Mouse (Mus musculus) layer of hippocampus, postnatal 10 days (tissue): ENCODE measurements at regions not wholly inside any gene's neighbourhood (a gene's known extent, or its start where the extent isn't known, plus 50 kb on each side); places are given as distances from the start of the nearest gene placed in this dataset.
A peak's percentile ranks its signal among the peaks of the same experiment; 100 is the strongest.
"Not testable (repeated sequence)": the region's sequence is repeated elsewhere in the genome, so short reads cannot be mapped to it uniquely, and the experiment has no call there.

Experiments used
- DNase-seq, 2 experiments: peaks; one replicate each; pipeline ENCODE4 v3.0.0; 2021; ENCODE audit warnings: low spot score in 2 of 2

DNA sequence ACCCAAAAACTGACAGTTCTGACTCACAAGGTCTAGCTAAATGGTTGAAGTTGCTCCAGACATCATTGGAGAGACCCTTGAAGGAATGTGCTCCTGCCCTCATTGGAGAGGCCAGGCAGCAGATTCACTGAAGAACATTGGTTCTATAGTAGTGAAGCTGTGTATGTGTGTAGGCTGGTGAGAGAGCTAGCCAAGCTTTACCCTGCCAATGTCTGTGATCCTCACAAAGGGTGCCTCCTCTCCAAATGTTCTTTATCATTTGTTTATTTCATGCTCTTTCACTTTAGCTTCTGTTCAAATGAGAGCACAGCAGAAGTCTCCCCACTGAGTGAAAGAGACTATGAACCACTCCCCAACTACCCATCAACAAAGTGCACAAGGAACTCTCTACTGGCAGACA, 195.6 kb upstream of the Ctso start:
- peak in 1 of 2 experiments; percentile 14 for DNase-seq

DNA sequence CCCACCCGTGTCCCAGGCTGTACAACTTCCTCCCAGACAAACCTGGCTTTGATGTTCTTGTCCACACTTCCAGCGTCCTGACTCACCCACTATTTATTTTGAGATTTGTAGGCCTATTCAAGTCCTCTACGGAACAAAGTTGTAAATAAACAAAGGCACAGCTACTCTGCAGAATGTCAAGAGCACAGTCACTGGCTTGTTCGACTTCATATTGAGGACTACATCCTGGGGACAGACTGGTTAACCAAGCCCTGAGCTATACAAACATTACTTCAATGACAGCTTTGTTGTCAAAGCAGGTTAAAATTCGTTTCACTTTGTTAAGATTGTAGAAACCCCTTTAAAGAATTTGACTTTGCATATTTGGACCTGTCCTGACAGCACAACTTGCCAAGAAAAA, 190.3 kb upstream of the Ctso start:
- DNase-seq = no peak

DNA sequence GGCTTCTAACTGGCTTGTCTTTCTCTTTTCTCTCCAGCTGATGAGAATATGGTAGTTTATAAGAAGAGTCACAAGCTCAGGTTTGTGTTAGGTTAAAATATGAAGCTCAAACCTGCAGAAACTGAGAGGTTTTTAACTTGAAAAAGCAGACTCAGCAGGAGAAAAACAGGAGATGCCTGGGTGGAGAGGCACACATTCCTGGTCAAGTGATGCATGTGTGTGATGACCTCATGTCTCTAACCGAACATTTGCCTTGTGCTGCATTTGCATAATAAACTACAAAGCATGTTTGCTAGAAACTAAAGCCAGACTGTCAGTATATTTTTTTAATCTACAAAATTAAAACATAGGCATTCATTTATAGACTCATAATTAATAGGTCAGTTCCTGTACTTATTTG, 182.2 kb upstream of the Ctso start:
- DNase-seq = no peak

DNA sequence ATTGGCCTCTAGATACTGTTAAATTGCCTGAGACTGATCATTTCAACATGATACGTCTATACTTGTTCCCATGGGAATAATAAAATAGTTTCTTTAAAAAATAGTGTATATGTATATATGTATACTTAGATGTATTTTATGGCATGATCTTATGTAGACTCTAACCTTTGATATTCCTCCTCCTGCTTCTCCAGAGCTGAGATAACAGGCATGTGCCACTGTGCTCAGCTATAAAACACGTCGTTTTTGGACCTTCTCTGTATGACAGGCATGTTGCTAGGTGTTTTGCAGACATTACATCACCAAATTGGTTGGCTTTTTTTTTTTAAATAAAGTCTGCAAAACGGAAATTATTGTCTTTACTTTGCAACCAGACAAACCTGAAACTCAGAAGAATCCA, 179.4 kb upstream of the Ctso start:
- no peak for DNase-seq

DNA sequence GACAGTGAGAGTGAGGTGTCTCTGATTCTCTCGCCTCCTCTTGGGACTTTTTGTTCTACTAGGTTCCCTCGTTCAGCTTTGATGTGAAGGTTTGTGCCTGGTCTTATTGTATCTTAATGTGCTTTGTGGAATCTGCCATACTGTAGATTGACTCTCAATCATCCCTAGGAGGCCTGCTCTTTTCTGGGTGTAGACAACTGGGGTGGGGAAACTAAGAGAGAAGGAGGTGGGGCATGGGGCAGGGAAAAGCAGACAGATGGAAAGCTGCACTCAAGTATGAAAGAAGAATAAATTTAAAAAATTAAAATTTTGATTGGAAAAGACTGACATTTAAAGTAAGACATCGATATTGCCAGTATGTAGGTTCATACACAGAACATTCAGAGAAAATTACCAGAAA, 172.0 kb upstream of the Ctso start:
- no peak for DNase-seq

DNA sequence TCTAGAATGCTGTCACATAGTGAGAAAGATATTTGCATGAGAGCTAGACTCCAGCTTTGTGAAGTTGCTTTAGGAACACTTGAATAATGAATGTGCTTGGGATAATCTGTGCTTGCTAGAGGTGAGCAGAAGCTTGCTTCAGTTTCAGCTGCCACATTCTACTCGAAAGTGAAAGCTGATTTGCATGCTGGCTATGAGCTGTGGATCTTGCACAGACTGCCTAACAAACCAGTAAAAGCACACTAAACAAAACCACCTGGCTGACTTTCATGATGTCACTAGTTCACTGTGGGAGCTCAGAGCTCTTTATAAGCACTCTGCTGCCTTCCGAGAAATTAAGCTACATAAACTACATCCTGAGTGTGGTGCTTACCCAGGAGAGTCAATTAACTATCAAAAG, 171.5 kb upstream of the Ctso start:
- DNase-seq = no peak

DNA sequence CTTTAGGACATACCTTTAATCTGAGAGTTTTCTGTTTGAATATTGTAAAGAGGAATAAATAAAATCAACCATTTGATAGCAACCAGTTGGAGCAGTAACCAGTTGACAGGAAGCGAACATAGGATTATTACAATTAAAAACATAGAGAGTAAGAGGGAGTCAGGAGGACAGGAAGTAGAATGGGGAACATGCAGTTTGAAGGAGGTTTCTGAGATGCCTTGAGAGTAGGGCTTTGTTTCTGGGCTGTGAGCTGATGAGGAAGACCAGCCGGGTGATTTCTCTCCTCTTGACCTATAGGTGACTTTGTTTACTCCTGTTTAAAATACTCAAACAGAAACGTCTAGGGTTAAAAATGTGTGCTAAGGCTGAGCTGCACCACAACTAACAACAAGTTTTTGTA, 160.6 kb upstream of the Ctso start:
- DNase-seq = no peak

DNA sequence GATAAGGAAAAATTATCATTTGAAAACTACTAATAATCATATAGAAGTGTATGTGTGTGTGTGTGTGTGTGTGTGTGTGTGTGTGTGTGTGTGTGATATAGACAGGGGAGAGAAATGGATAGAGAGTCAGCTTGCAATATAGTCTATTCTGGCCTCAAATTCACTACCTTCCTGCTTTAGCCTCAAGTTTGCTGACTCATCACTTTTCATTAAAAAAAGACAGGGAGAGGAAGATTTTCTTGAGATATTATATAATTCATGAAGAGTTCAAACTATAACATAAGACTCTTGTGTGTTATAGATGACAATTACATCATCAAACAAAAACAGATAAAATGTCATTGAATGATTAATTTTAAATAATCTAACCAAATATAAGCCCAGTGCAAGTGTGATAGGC, 159.4 kb upstream of the Ctso start:
- DNase-seq = no peak

DNA sequence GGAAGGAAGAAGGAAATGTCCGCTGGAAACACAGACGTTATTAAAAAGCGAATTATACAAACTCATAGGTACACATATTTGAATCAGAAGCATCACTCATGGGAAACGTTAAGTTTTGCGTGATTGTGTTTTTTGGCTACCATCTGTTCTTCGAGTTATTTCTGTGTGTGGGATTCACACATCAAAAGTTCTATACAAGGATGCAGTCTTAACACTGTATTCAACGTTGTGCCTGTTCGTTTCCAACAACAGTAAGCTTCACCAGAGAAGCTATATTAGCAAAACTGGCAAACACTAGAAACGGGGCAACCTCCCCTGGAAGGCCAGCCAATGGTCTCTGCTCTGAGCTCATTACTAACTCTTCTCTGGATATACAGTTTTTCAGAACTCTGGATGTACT, 150.3 kb upstream of the Ctso start:
- no peak for DNase-seq

DNA sequence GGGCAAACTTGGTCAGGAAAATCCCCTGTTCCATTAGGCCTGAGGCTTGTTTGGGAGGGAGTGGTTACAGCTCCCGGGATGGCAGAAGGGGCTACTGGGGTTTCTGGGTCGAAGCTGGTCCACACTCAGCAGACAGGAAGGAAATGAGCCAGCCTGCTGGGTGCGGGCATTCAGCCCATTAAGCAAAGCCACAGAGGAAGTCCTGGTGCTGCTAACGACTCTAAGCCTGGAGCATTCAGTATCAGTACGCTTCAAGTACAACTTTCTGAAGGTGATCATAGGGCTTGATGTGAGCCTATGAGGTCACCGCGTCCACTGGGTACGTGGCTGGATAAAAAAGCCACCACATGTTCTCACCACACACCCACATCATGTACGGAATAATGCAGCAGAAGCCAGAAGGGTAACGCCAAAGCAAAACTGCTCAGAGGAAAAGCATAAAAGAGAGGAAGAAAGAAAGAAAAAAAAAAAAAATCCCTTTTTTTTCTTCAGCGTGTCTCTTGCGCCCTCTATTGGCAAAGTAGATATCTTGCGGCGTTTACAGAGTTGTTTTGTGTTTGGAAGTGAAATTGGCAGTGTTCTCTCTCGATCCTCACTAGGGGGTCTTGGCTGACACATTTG, 149.4 kb upstream of the Ctso start:
- DNase-seq = peak; percentile 28 to 52

DNA sequence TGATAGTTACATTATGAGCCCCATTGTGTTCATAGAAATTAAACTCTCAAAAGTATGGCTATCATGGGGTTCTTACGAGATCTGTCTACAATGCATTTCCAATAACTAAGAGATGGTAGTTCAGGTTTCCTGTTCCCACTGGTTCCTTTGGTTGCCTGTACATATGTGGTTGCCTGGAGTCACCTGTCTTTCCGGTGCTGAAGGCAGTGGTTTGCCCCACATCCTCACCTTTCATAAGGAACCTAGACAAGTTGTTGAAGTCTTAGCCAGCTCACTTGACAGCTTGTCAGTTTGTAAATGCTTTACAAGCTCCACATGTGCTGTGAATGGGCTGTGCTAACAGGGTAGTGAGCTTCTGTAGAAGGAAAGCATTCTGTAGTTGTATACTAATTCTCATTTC, 143.5 kb upstream of the Ctso start:
- no peak for DNase-seq

DNA sequence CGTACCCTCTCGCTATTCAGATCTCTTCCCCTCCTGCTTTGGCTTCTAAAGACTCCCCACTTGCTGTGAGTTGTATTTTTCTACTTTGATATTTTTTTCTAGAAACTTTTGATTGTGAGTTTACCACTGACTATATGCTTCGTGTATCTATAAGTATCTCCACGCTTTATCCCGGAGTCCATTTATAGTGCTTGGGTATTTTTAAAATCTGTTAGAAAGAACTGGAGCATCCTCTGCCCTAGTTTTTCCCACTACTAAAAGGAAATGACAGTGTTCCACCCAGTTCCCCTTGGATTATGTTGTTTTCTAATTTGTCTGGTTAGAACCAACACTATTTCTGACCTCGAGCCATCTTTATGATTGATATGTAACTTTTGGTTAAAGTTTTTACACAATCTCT, 142.7 kb upstream of the Ctso start:
- no peak for DNase-seq

DNA sequence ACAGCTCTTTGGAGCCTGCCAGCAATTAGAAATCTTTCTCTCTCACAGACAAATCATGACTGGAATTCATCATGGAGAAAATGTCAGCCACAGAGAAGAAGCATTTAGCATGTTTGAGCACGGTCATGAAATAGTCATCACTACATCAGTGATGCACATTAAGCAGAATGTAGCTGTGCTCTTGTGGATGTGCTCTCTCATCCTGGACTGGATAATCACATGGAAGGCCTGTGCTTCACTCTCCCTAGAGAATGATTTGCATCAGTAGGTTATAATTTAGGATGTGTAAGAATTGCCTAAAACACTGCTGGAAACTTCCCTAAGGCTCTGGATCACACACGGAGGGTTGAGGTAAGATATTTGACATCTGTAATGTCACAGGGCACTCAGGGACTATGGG, 130.3 kb upstream of the Ctso start:
- no peak for DNase-seq

DNA sequence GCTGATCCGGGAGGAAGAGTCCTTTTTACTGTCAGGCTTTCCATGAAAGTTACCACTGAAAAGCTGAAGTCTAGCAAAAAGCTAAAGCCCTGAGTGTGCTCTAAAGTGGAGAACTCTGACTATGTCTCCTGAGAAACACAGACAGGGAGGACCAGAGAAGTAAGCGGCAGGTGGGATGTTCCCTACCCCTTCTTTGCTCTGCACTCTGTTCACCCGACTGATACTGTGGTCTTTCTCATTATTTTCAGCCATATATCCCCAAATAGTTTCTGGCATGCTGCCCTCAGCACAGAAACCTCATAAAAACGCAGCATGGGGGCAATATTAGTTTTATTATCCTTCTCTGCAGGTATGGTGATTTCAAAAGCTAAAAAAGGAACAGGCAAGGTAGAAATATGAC, 126.7 kb upstream of the Ctso start:
- DNase-seq = no peak

DNA sequence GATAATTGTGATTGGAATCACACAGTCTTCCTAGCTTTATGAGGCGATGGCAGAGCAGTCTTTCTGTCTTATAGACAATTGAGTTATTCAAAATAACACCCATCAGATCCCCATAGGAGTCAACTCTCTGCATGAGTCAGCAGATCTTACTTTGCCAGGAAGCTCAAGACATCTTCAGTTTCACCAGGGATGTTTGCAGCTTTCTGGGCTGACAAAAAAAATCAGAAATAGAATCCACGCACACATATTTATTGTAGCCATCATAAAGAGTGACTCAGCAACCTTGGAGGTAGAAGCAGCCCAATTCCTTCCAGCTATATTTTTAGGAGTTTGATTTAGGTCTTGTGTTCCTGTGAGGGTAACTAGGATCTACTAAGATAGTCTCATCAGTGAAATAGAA, 122.8 kb upstream of the Ctso start:
- DNase-seq = no peak

DNA sequence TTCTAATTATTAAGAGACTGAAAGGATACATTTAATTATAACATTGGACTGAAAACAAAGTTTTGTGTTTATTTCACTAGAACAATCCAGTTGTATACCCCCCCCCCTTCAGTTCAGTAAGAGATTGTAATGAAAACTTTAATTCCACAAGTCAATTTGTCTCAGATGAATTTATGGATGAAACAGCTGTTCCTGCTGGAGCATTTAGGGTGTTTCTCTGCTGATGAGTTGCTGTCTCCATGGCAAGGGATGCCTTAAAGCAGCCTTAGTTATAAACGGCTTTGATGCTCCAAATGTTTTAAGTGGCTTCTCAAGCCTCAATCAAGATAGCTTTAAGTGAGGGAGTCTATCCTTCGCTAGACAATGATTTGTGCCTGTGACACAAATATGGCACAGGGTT, 112.1 kb upstream of the Ctso start:
- DNase-seq = no peak

DNA sequence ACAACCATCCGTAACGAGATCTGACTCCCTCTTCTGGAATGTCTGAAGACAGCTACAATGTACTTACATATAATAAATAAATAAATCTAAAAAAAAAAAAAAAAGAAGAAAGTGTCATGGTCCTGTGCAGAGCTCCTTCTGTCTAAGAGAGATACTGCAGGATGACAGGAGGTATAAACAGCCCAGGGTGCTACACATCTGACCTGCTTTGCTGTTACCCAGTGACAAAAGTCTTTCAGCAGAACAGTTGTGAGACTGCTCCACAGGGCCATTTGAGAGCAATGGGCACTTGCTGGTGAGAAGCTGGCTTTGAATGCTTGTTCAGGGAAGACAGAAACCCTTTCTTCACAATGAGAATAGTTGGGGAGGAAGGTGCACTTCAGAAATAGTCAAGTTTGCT, 102.9 kb upstream of the Ctso start:
- no peak for DNase-seq

DNA sequence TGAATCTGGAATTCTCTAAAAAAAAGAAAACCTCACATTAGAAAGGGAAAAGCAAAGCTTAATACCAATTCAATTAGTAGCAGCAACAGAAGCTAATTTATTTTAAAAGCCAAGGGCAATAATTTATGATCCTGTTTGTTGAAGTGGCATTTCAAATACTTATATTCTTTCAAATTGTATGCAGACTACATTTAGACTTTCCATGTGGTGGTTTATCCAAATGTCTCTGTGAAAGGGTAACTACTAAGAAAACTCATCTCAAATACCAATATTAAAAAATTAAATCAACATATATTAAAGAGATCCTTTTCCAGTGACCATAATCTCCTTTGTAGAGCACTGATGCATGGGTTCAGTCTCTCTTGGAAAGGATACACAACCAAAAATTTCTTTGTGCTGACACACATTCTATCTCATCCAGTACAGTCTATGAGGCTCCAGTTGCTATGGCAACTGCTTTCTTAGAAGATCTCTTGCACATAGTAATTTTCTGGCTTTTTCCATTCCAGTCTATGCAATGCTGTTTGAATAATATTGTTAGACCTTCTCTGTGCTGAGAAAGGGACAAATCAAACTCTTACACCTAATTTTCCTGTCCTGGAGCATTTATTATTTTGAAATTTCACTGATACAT, 102.3 kb upstream of the Ctso start:
- DNase-seq = no peak

DNA sequence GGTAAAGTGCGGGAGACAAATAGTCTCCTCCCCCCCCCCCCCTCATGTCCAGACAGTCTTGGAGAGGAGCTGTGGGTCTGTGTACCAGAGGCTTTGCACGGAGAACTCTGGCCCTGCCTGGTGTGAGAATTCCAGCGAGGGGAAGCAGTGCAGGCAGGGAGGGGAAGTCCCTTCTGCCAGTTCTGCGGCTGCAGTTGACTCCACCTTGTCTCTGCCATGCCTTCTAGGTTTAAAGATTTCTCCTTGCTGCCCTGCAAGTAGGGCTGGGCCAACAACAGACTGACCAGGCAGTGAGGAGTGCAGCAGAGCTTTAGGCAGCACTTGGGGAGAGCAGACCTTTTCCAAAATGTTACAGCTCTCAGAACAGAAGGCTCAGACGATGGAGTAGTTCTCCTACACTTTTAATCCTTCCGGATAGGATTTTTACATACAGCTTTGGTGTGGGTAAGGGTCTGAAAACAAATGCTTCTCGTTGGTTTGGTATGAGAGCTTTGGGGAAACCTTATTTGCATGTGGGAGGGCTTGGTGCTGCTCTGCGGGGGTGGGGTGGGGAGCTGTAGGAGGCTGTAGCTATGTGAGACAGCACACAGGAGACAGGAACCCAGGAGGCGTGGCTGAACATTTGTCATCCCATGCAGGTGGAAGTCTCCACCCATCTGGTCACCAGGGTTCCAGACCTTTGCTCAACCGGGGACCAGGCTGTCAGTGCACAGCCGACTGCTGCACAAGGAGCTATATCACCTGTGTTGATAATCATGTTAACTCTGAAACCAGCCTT, 96.8 kb upstream of the Ctso start:
- DNase-seq = peak; percentile 5 to 12

DNA sequence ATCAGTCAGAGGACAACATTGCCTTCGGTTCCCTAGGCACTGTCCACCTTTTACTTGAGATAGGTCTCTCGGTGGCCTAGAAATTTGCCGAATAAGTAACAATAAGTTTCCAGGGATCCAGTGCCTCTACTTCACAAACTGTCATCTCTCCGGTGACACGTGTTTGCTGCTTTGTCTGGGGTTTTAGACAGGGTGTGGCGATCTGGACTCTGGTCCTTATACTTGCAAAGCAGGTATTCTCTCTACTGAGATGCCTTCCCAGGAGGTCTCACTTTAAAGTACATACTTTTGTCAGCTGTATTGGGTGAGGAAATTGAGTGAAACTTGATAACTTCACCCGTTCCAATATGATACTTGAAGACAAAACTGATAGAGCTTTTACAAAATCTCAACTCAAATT, 95.9 kb upstream of the Ctso start:
- DNase-seq = no peak

DNA sequence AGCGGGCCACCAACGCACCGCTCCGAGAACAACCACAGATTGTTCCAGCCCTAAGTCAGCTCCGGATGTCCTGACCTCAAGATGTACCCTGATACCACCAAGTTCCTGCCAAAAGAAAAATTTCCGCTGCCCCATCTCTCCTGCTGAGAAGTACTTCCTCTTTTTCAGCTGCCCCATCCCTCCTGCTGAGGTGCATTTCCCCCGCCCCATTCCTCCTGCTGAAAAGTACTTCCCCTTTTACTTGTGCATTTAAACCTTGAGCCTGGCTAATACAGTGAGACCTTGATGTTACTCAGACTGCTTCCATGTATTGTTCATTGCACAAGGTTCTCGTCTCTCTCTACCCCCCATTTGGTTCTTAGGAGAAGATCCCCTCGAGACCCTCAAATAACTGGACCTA, 94.3 kb upstream of the Ctso start:
- DNase-seq = not testable (repeated sequence)

DNA sequence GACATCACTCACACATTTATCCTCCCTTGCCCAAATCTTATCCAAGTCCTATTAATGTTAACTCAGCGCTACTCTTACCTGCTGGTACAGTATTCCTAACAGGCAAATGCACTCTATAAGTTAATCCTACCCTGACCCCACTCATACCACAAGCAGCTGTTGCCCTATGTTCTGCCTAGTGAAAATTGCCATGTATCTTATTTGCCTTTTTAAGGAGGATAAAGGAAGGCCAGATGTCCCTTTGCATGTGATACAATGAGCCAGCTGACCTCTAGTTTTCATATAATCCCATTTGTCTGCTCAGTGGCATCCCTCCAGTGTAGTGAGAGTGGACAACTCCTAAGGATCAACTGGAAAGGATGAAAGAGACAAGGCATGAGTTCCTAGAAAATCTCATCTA, 67.9 kb upstream of the Ctso start:
- DNase-seq = no peak
